Mouse (Mus musculus): ENCODE measurements around the gene Prap1. TPM values are rescaled to one million over a fixed set of nuclear protein-coding genes. Genes with fewer than 3 reads are reported as not detected.
A peak's percentile ranks its signal among the peaks of the same experiment; 100 is the strongest.

The Prap1 gene
- polyA plus RNA-seq, 1 experiment from 2014 or later, result 45.2 TPM

GRCm38 (mm10) chr7:140104009-140104408, 10.8 kb downstream of the Prap1 start:
- peaks cover 13% of the 10 kb centered on the region; the same call in 1 of the 2 replicates for H3K36me3 ChIP-seq (ENCODE audit: control insufficient read depth, insufficient read depth, low read length)
- ATAC-seq (ENCODE audit: low FRiP score, low TSS enrichment) (no peak), DNase-seq (ENCODE audit: low spot score) (no peak)
- no peaks in the 10 kb centered on the region for H3K4me1 ChIP-seq (replicated peaks; ENCODE audit: control insufficient read depth, insufficient read depth)
- H3K4me2 ChIP-seq (replicated peaks; ENCODE audit: low read depth), result no peak overlapping the region
- H3K9ac ChIP-seq (ENCODE audit: low read length), result no peak overlapping the region
- no peaks in the 10 kb centered on the region for H3K27me3 ChIP-seq (ENCODE audit: control insufficient read depth, insufficient read depth, low read length)
- H3K27ac ChIP-seq (replicated peaks), result no peak overlapping the region
- H3K4me3 ChIP-seq (ENCODE audit: low read depth, low read length), result no peak overlapping the region
- WGBS, result 76% methylated on average over 4 of the region's 4 CpGs
- no peak for TF ChIP-seq CTCF (IDR thresholded peaks at IDR 0.05; ENCODE audit: low read depth)
- no peak for TF ChIP-seq EP300 (optimal IDR thresholded peaks at IDR 0.05)
- H3K9me3 ChIP-seq (ENCODE audit: control insufficient read depth, low read length), result no peaks in the 10 kb centered on the region

- DNase-seq (ENCODE audit: low spot score) (no peak), ATAC-seq (ENCODE audit: low FRiP score, low TSS enrichment) (no peak)
- Histone ChIP-seq H3K4me1 (replicated peaks; ENCODE audit: control insufficient read depth, insufficient read depth) (no peaks in the 10 kb centered on the region), H3K27me3 (ENCODE audit: control insufficient read depth, insufficient read depth, low read length) (no peaks in the 10 kb centered on the region), H3K9ac (ENCODE audit: low read length) (no peak overlapping the region), H3K4me3 (ENCODE audit: low read depth, low read length) (no peak overlapping the region), H3K9me3 (ENCODE audit: control insufficient read depth, low read length) (no peaks in the 10 kb centered on the region), H3K36me3 (ENCODE audit: control insufficient read depth, insufficient read depth, low read length) (peaks cover 28% of the 10 kb centered on the region), H3K27ac (replicated peaks) (no peak overlapping the region), H3K4me2 (replicated peaks; ENCODE audit: low read depth) (no peak overlapping the region)
- 65% methylated on average over 3 of the region's 3 CpGs for WGBS
- TF ChIP-seq CTCF (IDR thresholded peaks at IDR 0.05; ENCODE audit: low read depth), result no peak
- no peak for TF ChIP-seq EP300 (optimal IDR thresholded peaks at IDR 0.05)
These were observed 18.7 kb downstream of the Prap1 start for GRCm38 (mm10) chr7:140111943-140112342.

- Histone ChIP-seq H3K9me3 (ENCODE audit: control insufficient read depth, low read length) (no peaks in the 10 kb centered on the region), H3K36me3 (ENCODE audit: control insufficient read depth, insufficient read depth, low read length) (peaks cover 11% of the 10 kb centered on the region), H3K9ac (ENCODE audit: low read length) (peak within 1 kb of the TSS; percentile 82), H3K4me1 (replicated peaks; ENCODE audit: control insufficient read depth, insufficient read depth) (no peaks in the 10 kb centered on the region), H3K27me3 (ENCODE audit: control insufficient read depth, insufficient read depth, low read length) (no peaks in the 10 kb centered on the region), H3K27ac (replicated peaks) (peak within 1 kb of the TSS; percentile 94), H3K4me2 (replicated peaks; ENCODE audit: low read depth) (peak within 1 kb of the TSS; percentile 88), H3K4me3 (ENCODE audit: low read depth, low read length) (peak within 1 kb of the TSS; percentile 81)
- WGBS, result under 1% methylated on average over 23 of the region's 23 CpGs
- ATAC-seq (ENCODE audit: low FRiP score, low TSS enrichment) (peak; percentile 79), DNase-seq (ENCODE audit: low spot score) (peak; percentile 72)
- TF ChIP-seq CTCF (IDR thresholded peaks at IDR 0.05; ENCODE audit: low read depth) (peak; percentile 35; the same call in 1 of the 2 replicates), EP300 (optimal IDR thresholded peaks at IDR 0.05) (no peak)
These were observed 22.6 kb downstream of the Prap1 start, which contains the start of gene Paox for GRCm38 (mm10) chr7:140115583-140116328. Paox (plus strand) TSS chr7:140115799.

GRCm38 (mm10) chr7:140116329-140117054, 23.3 kb downstream of the Prap1 start, which contains the start of gene Echs1:
Echs1 (minus strand) TSS chr7:140116476.
- Histone ChIP-seq H3K4me1 (replicated peaks; ENCODE audit: control insufficient read depth, insufficient read depth) (no peaks in the 10 kb centered on the region), H3K4me3 (ENCODE audit: low read depth, low read length) (peak within 1 kb of the TSS; percentile 81), H3K9ac (ENCODE audit: low read length) (peak within 1 kb of the TSS; percentile 82), H3K4me2 (replicated peaks; ENCODE audit: low read depth) (peak within 1 kb of the TSS; percentile 88), H3K27me3 (ENCODE audit: control insufficient read depth, insufficient read depth, low read length) (no peaks in the 10 kb centered on the region), H3K27ac (replicated peaks) (peak within 1 kb of the TSS; percentile 94), H3K9me3 (ENCODE audit: control insufficient read depth, low read length) (no peaks in the 10 kb centered on the region), H3K36me3 (ENCODE audit: control insufficient read depth, insufficient read depth, low read length) (peaks cover 9% of the 10 kb centered on the region; the same call in 1 of the 2 replicates)
- 3% methylated on average over 28 of the region's 28 CpGs for WGBS
- ATAC-seq (ENCODE audit: low FRiP score, low TSS enrichment), result peak; percentile 96
- peak; percentile 95 for DNase-seq (ENCODE audit: low spot score)
- TF ChIP-seq CTCF (IDR thresholded peaks at IDR 0.05; ENCODE audit: low read depth), result no peak; the same call in 1 of the 2 replicates
- no peak for TF ChIP-seq EP300 (optimal IDR thresholded peaks at IDR 0.05)

- TF ChIP-seq CTCF (IDR thresholded peaks at IDR 0.05; ENCODE audit: low read depth), result no peak
- no peak for TF ChIP-seq EP300 (optimal IDR thresholded peaks at IDR 0.05)
- Histone ChIP-seq H3K4me3 (ENCODE audit: low read depth, low read length) (no peak overlapping the region), H3K27me3 (ENCODE audit: control insufficient read depth, insufficient read depth, low read length) (no peaks in the 10 kb centered on the region), H3K36me3 (ENCODE audit: control insufficient read depth, insufficient read depth, low read length) (no peaks in the 10 kb centered on the region), H3K9ac (ENCODE audit: low read length) (no peak overlapping the region), H3K9me3 (ENCODE audit: control insufficient read depth, low read length) (no peaks in the 10 kb centered on the region), H3K4me1 (replicated peaks; ENCODE audit: control insufficient read depth, insufficient read depth) (no peaks in the 10 kb centered on the region), H3K4me2 (replicated peaks; ENCODE audit: low read depth) (no peak overlapping the region), H3K27ac (replicated peaks) (no peak overlapping the region)
- ATAC-seq (ENCODE audit: low FRiP score, low TSS enrichment) (no peak), DNase-seq (ENCODE audit: low spot score) (no peak)
- 83% methylated on average over 2 of the region's 2 CpGs for WGBS
These were observed 27.3 kb downstream of the Prap1 start for GRCm38 (mm10) chr7:140120484-140120883.
